Mouse (Mus musculus): Measurements from ENCODE around the gene Ttf2. TPM values are rescaled to one million over a fixed set of nuclear protein-coding genes. Genes with fewer than 3 reads are reported as not detected.

Gene Ttf2
- total RNA-seq, 2 experiments from 2014 or later, result 1.1 TPM

DNA sequence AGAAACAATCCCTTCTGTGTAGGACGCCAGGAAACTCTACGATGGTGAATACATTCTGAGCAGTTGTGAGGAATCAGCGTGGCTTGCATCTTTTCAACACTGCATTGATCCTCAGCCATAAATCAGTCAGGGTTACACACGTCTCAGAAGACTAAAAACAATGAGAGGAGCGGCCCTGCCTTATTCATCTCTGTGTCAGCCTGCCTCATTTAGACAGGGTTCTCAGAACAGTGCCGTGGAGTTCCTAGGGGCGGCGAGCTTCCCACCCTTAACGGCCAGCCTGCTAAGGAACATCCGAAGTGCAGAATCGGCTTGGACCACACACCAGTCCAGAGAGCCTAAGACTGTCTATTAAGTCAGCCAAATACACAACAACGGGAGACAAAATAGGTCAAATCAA is 20.0 kb upstream of the Ttf2 start:
- peak in 1 of 2 experiments; percentile 27 for DNase-seq (ENCODE audit: low spot score in 2 of 2)

DNA sequence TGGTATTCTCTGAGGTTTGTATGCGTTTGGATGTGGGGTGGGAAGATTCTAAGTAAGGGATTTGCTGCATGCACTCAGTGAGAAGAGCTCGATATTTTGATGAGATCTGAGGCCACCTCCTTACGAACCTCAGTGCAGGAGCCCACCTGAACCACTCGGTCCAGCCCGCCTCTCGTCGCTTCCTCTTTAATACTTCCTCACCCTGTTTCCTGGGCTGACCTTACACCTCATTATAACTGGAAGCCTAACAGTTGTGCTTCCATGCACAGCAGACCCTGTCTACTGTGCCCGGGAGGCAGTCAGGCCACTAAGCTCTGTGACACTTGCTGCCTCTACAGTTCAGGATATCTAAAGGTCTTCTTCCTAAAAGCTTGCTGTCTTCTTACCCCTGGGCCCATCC is 9.8 kb upstream of the Ttf2 start:
- no peak for DNase-seq (ENCODE audit: low spot score in 2 of 2)

DNA sequence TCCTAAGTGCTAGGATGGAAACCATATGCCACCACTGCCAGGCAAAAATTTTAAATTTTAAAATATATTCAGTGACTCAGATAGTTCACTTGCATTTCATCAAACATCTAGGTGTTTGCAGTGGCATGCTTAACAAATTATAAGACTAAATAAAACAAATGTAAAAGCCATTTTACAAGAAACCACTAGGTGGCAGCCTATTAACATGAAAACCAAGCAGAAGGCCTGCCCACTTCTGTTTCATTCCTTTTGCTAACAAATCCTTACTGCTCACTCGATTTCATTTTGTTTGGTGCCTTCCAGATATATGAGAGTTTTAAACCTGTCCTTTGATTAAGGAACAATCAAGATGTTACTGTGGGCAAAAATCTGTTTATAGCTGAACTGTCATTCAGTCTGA is 4.4 kb upstream of the Ttf2 start:
- peak in 1 of 2 experiments; percentile 75 for DNase-seq (ENCODE audit: low spot score in 2 of 2)

DNA sequence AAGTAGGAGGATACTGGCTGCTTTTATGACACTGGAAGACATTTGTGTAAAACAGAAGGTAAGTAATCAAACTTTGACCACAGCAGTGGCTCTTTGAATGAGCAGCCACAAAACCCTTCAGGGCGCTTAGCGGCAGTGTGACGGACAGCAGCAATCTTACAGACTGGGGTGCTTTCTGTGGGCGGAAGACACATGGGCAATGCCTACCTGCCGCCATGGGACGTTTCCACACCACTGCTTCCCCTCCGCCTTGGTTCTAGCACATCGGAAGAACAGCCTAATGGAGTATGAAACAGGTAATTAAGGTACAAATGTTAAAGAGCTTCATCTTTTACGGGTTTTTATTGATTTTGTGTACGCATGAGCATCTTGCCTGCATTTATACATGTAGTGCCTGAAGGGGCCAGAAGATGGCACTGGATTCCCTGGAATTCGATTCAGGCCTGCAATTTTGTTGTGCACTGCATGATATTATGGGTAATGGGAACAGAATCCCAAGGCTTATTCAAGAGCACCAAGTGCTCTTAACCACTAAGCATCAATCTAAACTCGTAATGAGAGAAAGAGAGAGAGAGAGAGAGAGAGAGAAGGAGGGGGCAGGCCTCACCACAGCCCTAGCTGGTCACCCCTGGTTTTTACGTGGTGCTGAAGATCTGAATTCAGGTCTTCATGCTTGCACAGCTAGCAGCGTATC is 5.5 kb downstream of the Ttf2 start:
- peak; percentile 29 to 88 for DNase-seq (ENCODE audit: low spot score in 2 of 2)

DNA sequence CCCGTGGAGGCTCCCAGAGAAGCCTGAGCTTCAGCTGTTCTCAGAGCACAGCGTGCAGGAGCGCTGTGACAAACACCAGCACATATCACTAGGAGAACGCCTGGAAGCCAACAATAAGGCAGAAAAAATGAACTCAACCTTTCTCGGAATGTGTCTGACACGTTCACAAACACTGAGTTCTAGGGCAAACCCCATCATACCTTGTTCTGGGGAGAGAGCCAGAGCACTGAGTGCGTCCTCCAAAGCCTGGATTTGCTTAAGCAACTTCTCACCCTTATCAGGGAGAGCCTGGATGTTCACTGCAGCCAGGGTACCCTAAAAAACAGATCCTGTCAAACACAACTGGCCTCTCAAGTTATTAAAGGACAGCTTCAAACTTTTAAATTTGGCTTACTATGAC is 8.0 kb downstream of the Ttf2 start:
- DNase-seq (ENCODE audit: low spot score in 2 of 2), result no peak

DNA sequence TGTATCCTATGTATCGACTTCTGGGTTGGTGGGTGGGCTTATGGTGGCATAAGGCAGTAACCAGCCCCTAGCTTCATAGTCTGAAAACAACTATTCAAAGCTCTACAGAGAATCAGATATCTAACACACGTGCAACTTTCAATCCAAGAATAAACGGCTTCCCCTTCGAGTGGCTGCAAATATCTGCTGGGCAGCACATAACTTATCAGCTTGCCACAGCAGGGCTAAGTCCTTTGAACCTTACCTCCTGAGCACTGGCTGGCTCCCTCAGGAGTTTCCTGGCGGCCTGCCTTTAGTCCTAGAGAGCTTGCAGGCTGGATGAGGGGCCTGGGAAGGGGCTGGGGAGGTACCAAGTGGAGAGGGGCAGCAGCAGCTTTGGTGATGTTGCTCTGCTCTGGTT is 8.5 kb downstream of the Ttf2 start:
- no peak for DNase-seq (ENCODE audit: low spot score in 2 of 2)

DNA sequence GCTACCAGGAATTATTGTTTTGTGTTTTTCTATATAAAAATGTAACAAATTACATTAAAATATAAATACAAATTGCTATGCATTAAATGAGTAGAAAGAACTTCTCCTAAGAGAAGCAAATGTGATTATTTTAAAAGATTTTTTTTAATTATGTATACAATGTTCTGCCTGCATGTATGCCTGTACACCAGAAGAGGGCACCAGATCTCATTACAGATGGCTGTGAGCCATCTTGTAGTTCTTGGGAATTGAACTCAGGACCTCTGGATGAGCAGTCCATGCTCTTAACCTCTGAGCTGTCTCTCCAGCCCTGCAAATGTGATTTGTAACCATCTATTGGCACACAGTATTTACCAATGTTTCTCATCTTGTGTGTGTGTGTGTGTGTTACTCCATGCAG is 14.8 kb downstream of the Ttf2 start:
- no peak for DNase-seq (ENCODE audit: low spot score in 2 of 2)

DNA sequence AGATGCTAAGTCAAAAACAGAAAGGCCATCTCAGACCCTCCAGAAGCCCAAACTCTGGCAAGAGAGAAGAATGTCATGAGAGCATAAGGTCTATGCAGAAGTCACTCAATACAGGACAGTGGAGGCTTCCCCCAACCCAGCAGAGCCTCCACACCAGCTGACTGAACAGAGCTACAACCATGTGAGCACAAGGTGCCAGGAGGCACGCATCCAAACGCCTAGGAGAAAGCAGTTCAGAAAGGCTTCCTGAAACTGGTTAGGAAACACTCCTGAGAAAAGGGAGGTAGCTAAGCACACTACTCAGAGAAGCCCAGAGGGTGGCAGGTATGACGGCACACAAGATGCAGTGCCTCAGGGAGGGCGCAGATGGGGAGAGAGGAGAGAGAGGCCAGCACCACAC is 17.9 kb downstream of the Ttf2 start:
- peak in 1 of 2 experiments; percentile 34 for DNase-seq (ENCODE audit: low spot score in 2 of 2)

DNA sequence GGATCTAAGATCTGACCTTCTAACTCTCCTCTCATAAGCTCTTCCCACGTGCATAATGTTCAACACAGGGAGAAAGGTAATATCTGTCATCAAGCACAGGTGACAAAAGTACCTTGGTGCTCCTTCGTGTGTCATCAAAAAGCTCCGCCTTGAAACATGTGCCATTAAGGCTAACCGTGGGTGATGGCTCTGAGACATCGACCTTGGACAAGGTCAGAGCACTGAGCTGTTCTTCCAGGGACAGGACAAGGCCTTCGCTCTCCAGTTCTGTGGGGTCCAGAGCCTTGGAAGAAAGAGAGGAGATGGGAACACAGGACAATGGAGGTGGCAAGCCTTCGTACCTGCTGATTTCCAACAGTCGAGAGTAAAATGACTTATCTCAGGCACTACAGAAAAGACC is 22.2 kb downstream of the Ttf2 start:
- no peak for DNase-seq (ENCODE audit: low spot score in 2 of 2)

DNA sequence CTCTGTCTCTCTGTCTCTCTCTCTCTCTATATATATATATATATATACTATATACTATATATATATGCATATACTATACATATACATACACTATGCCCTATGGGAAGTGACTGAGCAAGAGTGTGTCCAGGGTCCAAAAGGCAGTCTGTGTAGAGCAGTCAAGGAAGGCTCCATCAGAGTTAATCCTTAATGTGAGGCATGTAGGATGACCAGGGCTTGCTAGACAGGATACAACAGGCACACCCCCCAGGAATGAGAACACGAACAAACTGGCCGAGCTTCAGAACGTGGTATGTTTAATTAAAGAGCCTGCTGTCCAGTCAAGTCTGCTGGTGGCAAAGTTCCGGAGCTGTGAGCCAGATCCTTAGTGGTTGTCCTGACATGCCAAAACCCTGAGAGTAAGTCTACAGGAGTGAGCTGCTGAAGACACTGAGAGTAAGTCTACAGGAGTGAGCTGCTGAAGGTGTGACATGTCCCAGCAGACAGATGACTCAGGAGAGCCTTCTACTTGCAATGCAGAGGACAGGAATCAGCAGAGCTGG is 28.9 kb downstream of the Ttf2 start:
- no peak for DNase-seq (ENCODE audit: low spot score in 2 of 2)

DNA sequence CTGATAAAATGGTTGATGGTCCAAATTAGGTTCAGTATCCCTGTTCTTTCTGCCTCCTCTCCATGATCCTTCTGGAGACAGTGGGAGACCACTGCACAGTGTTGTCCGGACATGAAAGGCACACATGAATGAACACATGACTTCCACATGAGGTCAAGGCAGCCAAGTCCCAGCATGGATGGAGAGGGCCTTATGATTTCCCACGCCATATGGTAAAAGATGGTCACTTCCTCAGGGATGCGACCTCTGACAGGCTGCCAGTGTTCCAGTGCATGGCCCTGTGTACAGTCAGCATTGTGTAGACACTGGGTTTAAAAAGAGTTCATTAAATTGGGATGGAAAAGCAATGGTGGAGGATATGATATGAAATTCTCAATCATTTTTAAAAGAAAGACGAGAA is 31.3 kb downstream of the Ttf2 start:
- no peak for DNase-seq (ENCODE audit: low spot score in 2 of 2)

DNA sequence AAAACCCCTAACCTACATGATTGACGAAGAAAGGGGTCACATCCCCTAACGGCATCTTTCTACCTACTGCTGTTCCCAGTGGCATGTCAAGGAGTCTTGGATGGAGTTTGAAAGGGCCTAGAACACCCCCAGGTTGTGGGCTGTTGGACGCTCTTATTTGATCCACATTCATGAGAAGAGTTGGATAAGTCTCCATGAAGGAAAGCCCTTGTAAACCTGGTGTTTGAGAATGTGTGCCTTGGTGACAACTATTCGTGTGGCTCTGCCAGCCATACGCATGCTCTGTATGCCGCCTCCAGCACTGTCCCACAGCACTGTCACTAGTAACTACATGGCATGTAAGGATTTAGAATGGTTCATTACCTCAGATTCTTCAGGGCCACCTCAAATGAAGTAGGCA is 33.3 kb downstream of the Ttf2 start:
- DNase-seq (ENCODE audit: low spot score in 2 of 2), result no peak

DNA sequence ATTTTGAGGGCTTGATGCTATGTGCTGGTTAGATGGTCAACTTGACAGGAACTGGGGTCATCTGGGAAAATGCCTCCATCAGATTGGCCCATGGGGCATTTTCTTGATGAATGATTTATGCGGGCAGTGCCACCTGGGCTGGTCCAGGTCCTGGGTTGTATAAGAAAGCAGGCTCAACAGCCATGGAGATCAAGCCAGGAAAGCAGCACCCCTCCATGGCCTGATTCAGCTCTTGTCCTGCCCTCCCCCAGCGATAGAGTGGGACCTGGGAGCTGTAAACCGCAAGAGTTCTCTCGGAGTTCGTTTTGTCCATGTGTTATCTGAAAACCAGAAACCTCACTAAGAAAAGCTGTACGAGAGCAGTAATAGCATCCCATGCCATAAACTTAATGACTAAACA is 33.9 kb downstream of the Ttf2 start:
- DNase-seq (ENCODE audit: low spot score in 2 of 2), result no peak

DNA sequence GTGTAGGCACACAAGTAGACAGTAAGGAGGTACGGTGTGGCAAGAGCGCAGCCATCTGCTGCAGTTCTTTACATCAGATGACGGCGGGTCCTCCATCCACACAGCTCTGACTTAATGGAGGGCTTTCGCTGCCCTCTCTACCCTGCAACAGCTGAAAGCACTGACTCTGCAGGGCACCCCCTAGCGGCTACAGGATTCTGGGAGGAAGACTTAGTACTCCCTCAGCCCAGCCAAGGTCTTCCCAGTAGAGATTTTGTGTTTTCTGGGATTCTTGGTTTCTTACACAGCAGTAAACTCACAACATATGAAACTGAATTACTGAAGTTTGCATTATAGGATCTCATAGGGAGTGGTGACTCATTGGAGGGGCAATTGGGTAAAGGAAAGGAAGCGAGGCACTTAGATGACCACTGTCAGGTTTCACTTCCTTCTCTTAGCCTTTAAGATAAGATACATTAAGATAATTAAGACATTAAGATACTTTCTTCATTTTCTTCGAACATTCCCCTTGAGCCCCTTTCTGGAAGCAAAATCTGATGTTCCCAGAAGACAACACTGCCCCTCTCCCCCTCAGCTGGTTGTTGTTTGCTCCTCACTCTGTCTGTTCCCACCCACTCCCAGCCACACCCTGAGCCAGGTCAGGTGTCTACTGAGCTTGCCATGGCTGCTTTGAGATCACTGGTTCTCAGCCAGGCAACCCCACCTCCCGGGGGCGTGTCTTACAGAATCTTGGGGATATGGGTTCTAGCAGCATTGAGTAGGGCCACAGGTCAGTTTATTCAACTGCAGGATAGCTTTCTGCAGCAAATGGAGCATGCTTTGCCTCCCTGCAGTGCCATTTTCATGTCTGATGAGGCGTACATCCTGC is 37.2 kb downstream of the Ttf2 start:
- DNase-seq (ENCODE audit: low spot score in 2 of 2), result no peak

DNA sequence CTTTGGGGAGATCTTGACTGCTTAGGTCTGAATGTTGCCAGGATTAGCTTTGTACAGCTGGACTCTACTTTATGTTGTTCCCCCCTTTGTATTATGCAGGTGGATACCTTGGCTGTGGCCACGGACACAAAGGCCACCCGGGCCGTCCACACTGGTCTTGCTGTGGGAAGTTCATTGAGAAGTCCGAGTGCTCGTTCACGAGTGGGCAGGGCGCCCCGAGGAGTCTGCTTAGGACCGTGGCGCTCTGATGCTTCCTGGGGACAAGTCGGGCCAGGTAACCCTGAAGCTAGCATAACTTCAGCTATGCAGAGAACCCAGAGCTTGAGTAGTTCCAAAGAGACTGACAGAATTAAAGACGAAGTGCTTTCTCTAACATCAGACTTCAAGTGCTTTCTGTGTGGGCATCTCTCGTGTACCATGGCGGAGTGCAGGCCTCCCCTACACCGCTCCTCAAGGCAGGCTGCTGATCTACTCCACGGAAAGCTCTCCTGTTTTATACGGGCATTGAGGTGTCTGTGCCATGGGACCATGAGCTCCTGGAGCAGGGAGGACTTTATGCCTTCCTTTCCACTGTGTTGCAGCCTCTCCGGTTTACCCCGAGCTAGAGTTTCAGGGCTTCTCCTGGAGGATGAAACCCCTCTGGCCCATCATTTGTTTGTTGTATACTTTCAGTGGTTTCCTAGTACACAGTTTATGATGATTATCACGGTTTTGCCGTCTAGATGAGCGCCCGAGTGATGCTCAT is 38.0 kb downstream of the Ttf2 start:
- no peak for DNase-seq (ENCODE audit: low spot score in 2 of 2)

DNA sequence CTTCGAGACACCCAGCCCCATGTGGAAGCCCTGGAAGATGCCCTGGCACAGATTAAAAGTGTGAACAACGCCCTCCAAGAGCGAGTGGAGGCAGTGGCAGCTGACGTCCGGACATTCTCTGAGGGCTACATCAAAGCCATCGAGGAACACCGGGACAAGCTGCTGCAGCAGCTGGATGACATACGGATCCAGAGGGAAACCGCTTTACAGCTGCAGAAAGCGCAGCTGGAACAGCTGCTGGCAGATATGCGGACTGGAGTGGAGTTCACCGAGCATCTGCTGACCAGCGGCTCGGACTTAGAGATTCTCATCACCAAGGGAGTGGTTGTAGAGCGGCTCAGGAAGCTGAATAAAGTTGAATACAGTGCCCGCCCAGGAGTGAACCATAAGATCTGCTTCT is 44.3 kb downstream of the Ttf2 start:
- no peak for DNase-seq (ENCODE audit: low spot score in 2 of 2)

DNA sequence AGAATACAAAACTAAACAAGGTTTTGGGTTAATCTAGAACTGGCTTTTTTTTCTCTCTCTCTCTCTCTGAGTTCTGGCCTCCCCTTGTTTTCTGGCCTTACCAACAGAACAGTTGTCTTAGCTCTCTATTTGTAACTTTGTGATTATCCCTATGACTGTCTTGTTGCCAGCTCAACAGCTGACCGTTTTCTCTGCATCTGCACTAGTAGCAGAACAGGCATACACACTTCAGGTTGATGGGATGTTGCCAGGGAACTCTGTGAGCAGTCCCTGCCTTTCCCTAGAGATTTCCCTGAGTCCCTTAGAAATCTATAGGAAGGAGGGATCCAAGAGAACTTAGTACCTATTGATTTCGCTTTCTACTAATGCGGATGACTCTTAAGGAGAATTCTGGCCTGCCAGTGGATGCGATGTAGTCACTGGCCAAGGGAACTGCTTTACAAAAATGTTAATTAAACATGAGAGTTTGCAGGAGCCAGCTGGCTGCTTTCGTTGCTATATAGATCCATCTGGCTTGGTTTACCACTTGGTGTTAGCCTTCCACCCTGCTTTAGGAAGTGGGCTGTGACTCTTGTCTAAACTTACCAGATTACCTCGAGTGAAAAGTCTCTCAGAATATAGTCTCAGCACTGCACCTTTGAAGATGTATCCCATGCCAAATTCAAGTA is 45.3 kb downstream of the Ttf2 start:
- peak in 1 of 2 experiments; percentile 29 for DNase-seq (ENCODE audit: low spot score in 2 of 2)

DNA sequence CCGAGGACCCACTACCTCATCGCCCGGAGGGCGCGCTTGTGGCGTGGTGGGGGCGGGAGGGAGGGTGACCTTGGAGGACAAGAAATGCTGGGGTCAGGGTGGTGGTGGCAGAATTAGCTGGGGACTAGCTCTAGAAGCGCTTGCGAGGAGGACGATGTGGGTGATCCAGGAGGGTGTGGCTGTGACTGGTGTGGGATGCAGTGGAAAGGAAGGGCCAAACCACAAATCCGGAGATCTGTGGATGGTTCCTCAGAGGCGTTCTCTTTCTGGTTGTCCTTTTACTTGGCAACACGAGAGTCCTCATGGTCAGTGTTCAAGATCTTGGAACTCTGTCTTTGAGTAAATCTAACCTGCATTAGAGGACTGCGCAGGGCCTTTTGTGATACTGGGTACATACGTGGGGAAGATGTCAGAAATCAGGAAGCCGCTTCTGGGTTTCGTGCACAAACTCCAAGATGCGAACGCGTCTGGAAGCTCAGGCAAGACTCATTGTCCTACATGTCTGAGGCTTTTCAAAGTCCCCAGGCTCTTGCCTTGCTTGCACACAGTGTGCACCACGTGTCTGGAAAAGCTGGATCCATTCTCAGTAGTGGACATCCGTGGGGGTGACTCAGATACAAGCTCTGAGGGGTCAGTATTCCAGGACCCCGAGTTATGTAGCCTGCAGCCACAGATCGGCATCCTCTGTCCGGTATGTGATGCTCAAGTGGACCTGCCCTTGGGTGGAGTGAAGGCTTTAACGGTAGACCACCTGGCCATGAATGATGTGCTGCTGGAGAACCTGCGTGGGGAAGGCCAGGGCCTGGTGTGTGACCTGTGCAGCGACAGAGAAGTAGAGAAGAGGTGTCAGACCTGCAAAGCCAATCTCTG is 46.7 kb downstream of the Ttf2 start:
- no peak for DNase-seq (ENCODE audit: low spot score in 2 of 2)

DNA sequence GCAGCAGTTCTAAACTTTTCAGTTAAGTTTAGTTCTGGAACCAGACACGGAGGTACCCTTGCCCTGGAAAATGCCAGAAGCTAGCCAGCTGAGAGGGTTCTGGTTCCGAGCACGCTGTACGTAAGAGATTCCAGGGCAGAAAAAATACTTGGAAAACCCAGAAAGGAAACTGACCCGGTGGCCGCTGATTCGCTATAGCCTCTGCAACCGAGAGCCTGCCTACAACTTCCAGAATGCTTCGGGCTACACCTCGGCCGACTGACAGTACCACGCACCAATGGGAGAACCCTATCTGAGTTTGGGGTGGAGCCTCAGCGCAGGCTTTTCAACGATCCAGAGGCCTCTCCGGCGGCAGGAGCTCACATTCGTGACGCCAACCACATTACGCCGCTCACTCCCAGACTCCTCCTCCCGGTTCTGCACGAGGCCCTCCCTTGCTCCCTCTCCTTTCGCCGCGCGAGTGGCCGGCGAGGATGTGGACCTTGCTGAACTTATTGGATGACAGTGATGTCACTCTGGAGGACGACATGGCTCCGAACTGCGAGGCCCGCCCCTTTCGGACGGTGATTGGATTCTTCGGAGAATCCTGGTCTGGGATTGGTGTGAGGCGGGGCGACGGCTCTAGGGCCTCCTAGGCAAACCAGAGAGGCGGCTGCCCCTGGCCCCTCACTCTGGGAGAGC is 47.5 kb downstream of the Ttf2 start, which contains the start of gene Trim45:
Gene Trim45, plus strand, starts transcription at position 378 of the 681 bp plus-strand sequence.
- peak; percentile 100 for DNase-seq (ENCODE audit: low spot score in 2 of 2)
